Mouse (Mus musculus): ENCODE measurements around the gene C1qtnf1.
"Not testable (repeated sequence)": the region's sequence is repeated elsewhere in the genome, so short reads cannot be mapped to it uniquely, and the experiment has no call there.

C1qtnf1 gene

GRCm38 (mm10) chr11:118427986-118428385, at the start of gene C1qtnf1:
Gene C1qtnf1, plus strand, starts transcription at chr11:118428203.
- DNase-seq (ENCODE audit: low spot score) = no peak

- DNase-seq (ENCODE audit: low spot score) = no peak
Observed at GRCm38 (mm10) chr11:118378656-118379055, 49.3 kb upstream of the C1qtnf1 start.

GRCm38 (mm10) chr11:118379251-118380009, 48.6 kb upstream of the C1qtnf1 start:
- peak; percentile 93 for DNase-seq (ENCODE audit: low spot score)

- not testable (repeated sequence) for DNase-seq (ENCODE audit: low spot score)
Observed at GRCm38 (mm10) chr11:118387816-118388215, 40.2 kb upstream of the C1qtnf1 start.

- DNase-seq (ENCODE audit: low spot score) = no peak
Observed at GRCm38 (mm10) chr11:118393991-118394390, 34.0 kb upstream of the C1qtnf1 start.

GRCm38 (mm10) chr11:118394538-118394937, 33.5 kb upstream of the C1qtnf1 start:
- DNase-seq (ENCODE audit: low spot score) = no peak

- DNase-seq (ENCODE audit: low spot score) = no peak
Observed at GRCm38 (mm10) chr11:118397806-118398530, 30.0 kb upstream of the C1qtnf1 start.

GRCm38 (mm10) chr11:118399891-118400565, 28.0 kb upstream of the C1qtnf1 start:
- DNase-seq (ENCODE audit: low spot score) = no peak

- no peak for DNase-seq (ENCODE audit: low spot score)
Observed at GRCm38 (mm10) chr11:118400566-118400936, 27.5 kb upstream of the C1qtnf1 start.

GRCm38 (mm10) chr11:118401195-118401594, 26.8 kb upstream of the C1qtnf1 start:
- no peak for DNase-seq (ENCODE audit: low spot score)

- peak; percentile 93 for DNase-seq (ENCODE audit: low spot score)
Observed at GRCm38 (mm10) chr11:118401760-118402280, 26.2 kb upstream of the C1qtnf1 start, which contains the start of gene Lgals3bp. Gene Lgals3bp, minus strand, starts transcription at chr11:118402092.

- no peak for DNase-seq (ENCODE audit: low spot score)
Observed at GRCm38 (mm10) chr11:118403183-118403582, 24.8 kb upstream of the C1qtnf1 start.

- no peak for DNase-seq (ENCODE audit: low spot score)
Observed at GRCm38 (mm10) chr11:118403951-118404899, 23.8 kb upstream of the C1qtnf1 start.

GRCm38 (mm10) chr11:118405311-118405710, 22.7 kb upstream of the C1qtnf1 start:
- no peak for DNase-seq (ENCODE audit: low spot score)

- DNase-seq (ENCODE audit: low spot score) = no peak
Observed at GRCm38 (mm10) chr11:118406521-118406920, 21.5 kb upstream of the C1qtnf1 start.

- no peak for DNase-seq (ENCODE audit: low spot score)
Observed at GRCm38 (mm10) chr11:118407318-118407910, 20.6 kb upstream of the C1qtnf1 start.

GRCm38 (mm10) chr11:118408051-118408740, 19.8 kb upstream of the C1qtnf1 start:
- DNase-seq (ENCODE audit: low spot score) = no peak

GRCm38 (mm10) chr11:118409106-118410072, 18.6 kb upstream of the C1qtnf1 start:
- DNase-seq (ENCODE audit: low spot score) = no peak

- no peak for DNase-seq (ENCODE audit: low spot score)
Observed at GRCm38 (mm10) chr11:118410073-118410444, 17.9 kb upstream of the C1qtnf1 start.

Measured in adipocyte (in vitro differentiated cells).